Mouse (Mus musculus): Measurements from ENCODE around the gene Cadm3. TPM values are rescaled to one million over a fixed set of nuclear protein-coding genes. Genes with fewer than 3 reads are reported as not detected.

Cadm3 gene
- polyA plus RNA-seq, 1 experiment from 2014 or later, result 6.1 TPM

GRCm38 (mm10) chr1:173356699-173357098 is 10.8 kb downstream of the Cadm3 start:
- H3K4me1 ChIP-seq, result peaks cover 14% of the 10 kb centered on the region
- H3K4me2 ChIP-seq, result no peak overlapping the region
- no peaks in the 10 kb centered on the region for H3K36me3 ChIP-seq
- no peak overlapping the region for H3K9ac ChIP-seq
- H3K4me3 ChIP-seq, result no peak overlapping the region
- no peak for ATAC-seq (ENCODE audit: insufficient number of reproducible peaks, insufficient read depth, low FRiP score, low TSS enrichment, low read depth)
- H3K27me3 ChIP-seq, result no peaks in the 10 kb centered on the region
- H3K9me3 ChIP-seq, result no peaks in the 10 kb centered on the region
- H3K27ac ChIP-seq, result no peak overlapping the region
- WGBS, result 77% methylated on average over 2 of the region's 2 CpGs

GRCm38 (mm10) chr1:173355107-173355846 is 12.2 kb downstream of the Cadm3 start:
- Histone ChIP-seq H3K9me3 (no peaks in the 10 kb centered on the region), H3K4me1 (peaks cover 19% of the 10 kb centered on the region), H3K4me3 (no peak overlapping the region), H3K4me2 (no peak overlapping the region), H3K36me3 (no peaks in the 10 kb centered on the region), H3K27me3 (no peaks in the 10 kb centered on the region), H3K9ac (no peak overlapping the region), H3K27ac (no peak overlapping the region)
- WGBS, result 69% methylated on average over 7 of the region's 7 CpGs
- no peak for ATAC-seq (ENCODE audit: insufficient number of reproducible peaks, insufficient read depth, low FRiP score, low TSS enrichment, low read depth)

- peaks cover 24% of the 10 kb centered on the region for H3K4me1 ChIP-seq
- H3K36me3 ChIP-seq, result no peaks in the 10 kb centered on the region
- peak within 1 kb of the TSS; percentile 58 for H3K4me2 ChIP-seq
- WGBS, result 13% methylated on average over 10 of the region's 10 CpGs
- H3K9ac ChIP-seq, result peak within 1 kb of the TSS; percentile 58
- H3K27ac ChIP-seq, result no peak within 1 kb of the TSS
- peak within 1 kb of the TSS; percentile 29 for H3K4me3 ChIP-seq
- H3K9me3 ChIP-seq, result no peaks in the 10 kb centered on the region
- ATAC-seq (ENCODE audit: insufficient number of reproducible peaks, insufficient read depth, low FRiP score, low TSS enrichment, low read depth), result no peak
- H3K27me3 ChIP-seq, result no peaks in the 10 kb centered on the region
These were observed 17.0 kb downstream of the Cadm3 start, which contains the start of gene Aim2 for GRCm38 (mm10) chr1:173350372-173350957. Gene Aim2 (plus strand): TSS chr1:173350879.

- 5% methylated on average over 6 of the region's 6 CpGs for WGBS
- peak overlapping the region; percentile 58; the same call in 1 of the 2 replicates for H3K9ac ChIP-seq
- peak overlapping the region; percentile 29 for H3K4me3 ChIP-seq
- peak; percentile 73 for ATAC-seq (ENCODE audit: insufficient number of reproducible peaks, insufficient read depth, low FRiP score, low TSS enrichment, low read depth)
- H3K4me1 ChIP-seq, result peaks cover 19% of the 10 kb centered on the region
- H3K4me2 ChIP-seq, result peak overlapping the region; percentile 58
- no peak overlapping the region for H3K27ac ChIP-seq
- no peaks in the 10 kb centered on the region for H3K27me3 ChIP-seq
- 0 out of 2 replicates have a peak, but pooled peaks cover 2% of the 10 kb centered on the region for H3K36me3 ChIP-seq
- H3K9me3 ChIP-seq, result no peaks in the 10 kb centered on the region
These were observed 17.5 kb downstream of the Cadm3 start for GRCm38 (mm10) chr1:173349946-173350345.

- Histone ChIP-seq H3K27me3 (no peaks in the 10 kb centered on the region), H3K9me3 (no peaks in the 10 kb centered on the region), H3K27ac (no peak overlapping the region), H3K4me3 (no peak overlapping the region), H3K4me1 (peaks cover 19% of the 10 kb centered on the region), H3K4me2 (no peak overlapping the region), H3K9ac (no peak overlapping the region), H3K36me3 (0 out of 2 replicates have a peak, but pooled peaks cover 4% of the 10 kb centered on the region)
- ATAC-seq (ENCODE audit: insufficient number of reproducible peaks, insufficient read depth, low FRiP score, low TSS enrichment, low read depth), result no peak
- 58% methylated on average over 5 of the region's 5 CpGs for WGBS
These were observed 18.3 kb downstream of the Cadm3 start for GRCm38 (mm10) chr1:173349192-173349591.

GRCm38 (mm10) chr1:173348527-173348926 is 19.0 kb downstream of the Cadm3 start:
- 0 out of 2 replicates have a peak, but pooled peaks cover 8% of the 10 kb centered on the region for H3K36me3 ChIP-seq
- no peaks in the 10 kb centered on the region for H3K9me3 ChIP-seq
- 4% methylated on average over 1 of the region's 1 CpGs for WGBS
- H3K27ac ChIP-seq, result no peak overlapping the region
- H3K4me3 ChIP-seq, result no peak overlapping the region
- no peaks in the 10 kb centered on the region for H3K27me3 ChIP-seq
- ATAC-seq (ENCODE audit: insufficient number of reproducible peaks, insufficient read depth, low FRiP score, low TSS enrichment, low read depth), result no peak
- H3K4me2 ChIP-seq, result no peak overlapping the region
- H3K4me1 ChIP-seq, result peaks cover 19% of the 10 kb centered on the region
- no peak overlapping the region for H3K9ac ChIP-seq

GRCm38 (mm10) chr1:173345112-173345511 is 22.4 kb downstream of the Cadm3 start:
- H3K9ac ChIP-seq, result no peak overlapping the region
- no peak overlapping the region for H3K27ac ChIP-seq
- 69% methylated on average over 4 of the region's 4 CpGs for WGBS
- no peaks in the 10 kb centered on the region for H3K9me3 ChIP-seq
- no peaks in the 10 kb centered on the region for H3K27me3 ChIP-seq
- ATAC-seq (ENCODE audit: insufficient number of reproducible peaks, insufficient read depth, low FRiP score, low TSS enrichment, low read depth), result no peak
- 0 out of 2 replicates have a peak, but pooled peaks cover 8% of the 10 kb centered on the region for H3K36me3 ChIP-seq
- H3K4me3 ChIP-seq, result no peak overlapping the region
- no peak overlapping the region for H3K4me2 ChIP-seq
- H3K4me1 ChIP-seq, result peaks cover 13% of the 10 kb centered on the region

- H3K27ac ChIP-seq, result no peak overlapping the region
- H3K4me3 ChIP-seq, result no peak overlapping the region
- 84% methylated on average over 3 of the region's 3 CpGs for WGBS
- ATAC-seq (ENCODE audit: insufficient number of reproducible peaks, insufficient read depth, low FRiP score, low TSS enrichment, low read depth), result no peak
- H3K36me3 ChIP-seq, result 0 out of 2 replicates have a peak, but pooled peaks cover 8% of the 10 kb centered on the region
- H3K9me3 ChIP-seq, result no peaks in the 10 kb centered on the region
- H3K27me3 ChIP-seq, result no peaks in the 10 kb centered on the region
- H3K4me2 ChIP-seq, result no peak overlapping the region
- peaks cover 6% of the 10 kb centered on the region for H3K4me1 ChIP-seq
- H3K9ac ChIP-seq, result no peak overlapping the region
These were observed 23.6 kb downstream of the Cadm3 start for GRCm38 (mm10) chr1:173343934-173344333.

GRCm38 (mm10) chr1:173342425-173342824 is 25.1 kb downstream of the Cadm3 start:
- Histone ChIP-seq H3K27me3 (no peaks in the 10 kb centered on the region), H3K9me3 (no peaks in the 10 kb centered on the region), H3K27ac (no peak overlapping the region), H3K36me3 (0 out of 2 replicates have a peak, but pooled peaks cover 8% of the 10 kb centered on the region), H3K4me1 (0 out of 2 replicates have a peak, but pooled peaks cover 3% of the 10 kb centered on the region), H3K9ac (no peak overlapping the region), H3K4me3 (no peak overlapping the region), H3K4me2 (no peak overlapping the region)
- ATAC-seq (ENCODE audit: insufficient number of reproducible peaks, insufficient read depth, low FRiP score, low TSS enrichment, low read depth), result no peak
- WGBS, result 74% methylated on average over 1 of the region's 1 CpGs

GRCm38 (mm10) chr1:173339543-173339942 is 28.0 kb downstream of the Cadm3 start:
- peaks cover 8% of the 10 kb centered on the region; the same call in 1 of the 2 replicates for H3K4me1 ChIP-seq
- no peak for ATAC-seq (ENCODE audit: insufficient number of reproducible peaks, insufficient read depth, low FRiP score, low TSS enrichment, low read depth)
- H3K36me3 ChIP-seq, result 0 out of 2 replicates have a peak, but pooled peaks cover 4% of the 10 kb centered on the region
- H3K4me2 ChIP-seq, result no peak overlapping the region
- no peaks in the 10 kb centered on the region for H3K9me3 ChIP-seq
- H3K4me3 ChIP-seq, result no peak overlapping the region
- no peaks in the 10 kb centered on the region for H3K27me3 ChIP-seq
- no peak overlapping the region for H3K27ac ChIP-seq
- H3K9ac ChIP-seq, result no peak overlapping the region
- WGBS, result 7% methylated on average over 2 of the region's 2 CpGs

- Histone ChIP-seq H3K4me1 (peaks cover 8% of the 10 kb centered on the region; the same call in 1 of the 2 replicates), H3K27ac (no peak overlapping the region), H3K9me3 (no peaks in the 10 kb centered on the region), H3K27me3 (no peaks in the 10 kb centered on the region), H3K4me2 (no peak overlapping the region), H3K9ac (no peak overlapping the region), H3K4me3 (no peak overlapping the region), H3K36me3 (no peaks in the 10 kb centered on the region)
- WGBS, result 87% methylated on average over 10 of the region's 10 CpGs
- ATAC-seq (ENCODE audit: insufficient number of reproducible peaks, insufficient read depth, low FRiP score, low TSS enrichment, low read depth), result no peak
These were observed 30.5 kb downstream of the Cadm3 start for GRCm38 (mm10) chr1:173337008-173337407.

GRCm38 (mm10) chr1:173335903-173336302 is 31.6 kb downstream of the Cadm3 start:
- Histone ChIP-seq H3K27ac (no peak overlapping the region), H3K4me1 (peaks cover 8% of the 10 kb centered on the region; the same call in 1 of the 2 replicates), H3K36me3 (no peaks in the 10 kb centered on the region), H3K4me3 (no peak overlapping the region), H3K4me2 (no peak overlapping the region), H3K9ac (no peak overlapping the region), H3K9me3 (no peaks in the 10 kb centered on the region), H3K27me3 (no peaks in the 10 kb centered on the region)
- 56% methylated on average over 11 of the region's 11 CpGs for WGBS
- ATAC-seq (ENCODE audit: insufficient number of reproducible peaks, insufficient read depth, low FRiP score, low TSS enrichment, low read depth), result no peak
